Mouse (Mus musculus) liver, embryonic 16.5 days (tissue): ENCODE measurements at regions not wholly inside any gene's neighbourhood (a gene's known extent, or its start where the extent isn't known, plus 50 kb on each side); places are given as distances from the start of the nearest gene placed in this dataset.

Experiments used
- ATAC-seq: fragments of 200-750 bp; cut with Nextera tagmentation; 2 replicates; pipeline ENCODE4 v1.8.0; 2017; ENCODE audit warnings: low read depth, mild to moderate bottlenecking, moderate number of reproducible peaks, moderate library complexity
- H3K27ac ChIP-seq: fragments of 300-500 bp; sonication (generic); 2 replicates; pipeline ENCODE4 v1.5.1; 2014; ENCODE audit warnings: mild to moderate bottlenecking, low read length
- H3K27me3 ChIP-seq: fragments of 300-500 bp; sonication (generic); 2 replicates; pipeline ENCODE4 v1.6.1; 2014; ENCODE audit warnings: low read depth, low read length, mixed read lengths; ENCODE audit not compliant: control insufficient read depth, insufficient read depth
- H3K36me3 ChIP-seq: fragments of 300-500 bp; sonication (generic); 2 replicates; pipeline ENCODE4 v1.6.1; 2014; ENCODE audit warnings: mild to moderate bottlenecking; ENCODE audit not compliant: control insufficient read depth, insufficient read depth
- H3K4me1 ChIP-seq: fragments of 300-500 bp; sonication (generic); 2 replicates; pipeline ENCODE4 v1.6.1; 2014; ENCODE audit warnings: low read depth, low read length, mixed read lengths; ENCODE audit not compliant: control insufficient read depth
- H3K4me2 ChIP-seq: fragments of 300-500 bp; sonication (generic); 2 replicates; pipeline ENCODE4 v1.6.1; 2014; ENCODE audit warnings: low read depth, low read length, mixed read lengths
- H3K4me3 ChIP-seq: fragments of 300-500 bp; sonication (generic); 2 replicates; pipeline ENCODE4 v1.5.1; 2014; ENCODE audit warnings: low read depth, mild to moderate bottlenecking, low read length
- H3K9ac ChIP-seq: fragments of 300-500 bp; sonication (generic); 2 replicates; pipeline ENCODE4 v1.6.1; 2014; ENCODE audit warnings: low read depth, low read length
- H3K9me3 ChIP-seq: fragments of 300-500 bp; sonication (generic); replicated peaks from 2 replicates; pipeline ENCODE4 v1.6.1; 2016; ENCODE audit warnings: low read length; ENCODE audit not compliant: control insufficient read depth
- WGBS: fragments of 180-500 bp; shearing (Covaris S2); extraction: QIAGEN DNeasy Blood & Tissue Kit; methylation state at CpG from one replicate; pipeline ENCODE4 v1.1.7; 2014; ENCODE audit not compliant: insufficient replicate concordance; 5-methylcytosine and 5-hydroxymethylcytosine counted together

GRCm38 (mm10) chr8:34485346-34485745, 373.8 kb upstream of the Gm10131 start:
- H3K4me1 ChIP-seq: no peaks in the 10 kb centered on the region
- no peaks in the 10 kb centered on the region for H3K36me3 ChIP-seq
- no peak for ATAC-seq
- WGBS: 75% methylated on average over 6 of the region's 6 CpGs
- no peak overlapping the region for H3K4me3 ChIP-seq
- no peak overlapping the region for H3K27ac ChIP-seq
- no peaks in the 10 kb centered on the region for H3K9me3 ChIP-seq
- H3K27me3 ChIP-seq: no peaks in the 10 kb centered on the region
- no peak overlapping the region for H3K4me2 ChIP-seq
- no peak overlapping the region for H3K9ac ChIP-seq

- no peak for ATAC-seq
Observed at GRCm38 (mm10) chr8:34484551-34485335, 373.2 kb upstream of the Gm10131 start.

GRCm38 (mm10) chr8:34483212-34483611, 371.7 kb upstream of the Gm10131 start:
- ATAC-seq: no peak
- Histone ChIP-seq H3K4me2 (no peak overlapping the region), H3K9me3 (no peaks in the 10 kb centered on the region), H3K36me3 (no peaks in the 10 kb centered on the region), H3K9ac (no peak overlapping the region), H3K4me1 (no peaks in the 10 kb centered on the region), H3K27ac (no peak overlapping the region), H3K4me3 (no peak overlapping the region), H3K27me3 (no peaks in the 10 kb centered on the region)
- 47% methylated on average over 4 of the region's 4 CpGs for WGBS

More at GRCm38 (mm10) chr8:34484551-34485335, 373.2 kb upstream of the Gm10131 start:
- H3K36me3 ChIP-seq: no peaks in the 10 kb centered on the region
- H3K4me1 ChIP-seq: no peaks in the 10 kb centered on the region
- H3K4me2 ChIP-seq: no peak overlapping the region
- H3K27me3 ChIP-seq: no peaks in the 10 kb centered on the region
- H3K9ac ChIP-seq: no peak overlapping the region
- H3K27ac ChIP-seq: no peak overlapping the region
- H3K9me3 ChIP-seq: no peaks in the 10 kb centered on the region
- no peak overlapping the region for H3K4me3 ChIP-seq
- WGBS: 58% methylated on average over 6 of the region's 6 CpGs

- Histone ChIP-seq H3K9ac (no peak overlapping the region), H3K27me3 (no peaks in the 10 kb centered on the region), H3K4me2 (no peak overlapping the region), H3K4me1 (no peaks in the 10 kb centered on the region), H3K4me3 (no peak overlapping the region), H3K9me3 (no peaks in the 10 kb centered on the region), H3K36me3 (no peaks in the 10 kb centered on the region), H3K27ac (no peak overlapping the region)
- WGBS: 66% methylated on average over 2 of the region's 2 CpGs
- ATAC-seq: no peak
Observed at GRCm38 (mm10) chr8:34482676-34483075, 371.1 kb upstream of the Gm10131 start.

DNA sequence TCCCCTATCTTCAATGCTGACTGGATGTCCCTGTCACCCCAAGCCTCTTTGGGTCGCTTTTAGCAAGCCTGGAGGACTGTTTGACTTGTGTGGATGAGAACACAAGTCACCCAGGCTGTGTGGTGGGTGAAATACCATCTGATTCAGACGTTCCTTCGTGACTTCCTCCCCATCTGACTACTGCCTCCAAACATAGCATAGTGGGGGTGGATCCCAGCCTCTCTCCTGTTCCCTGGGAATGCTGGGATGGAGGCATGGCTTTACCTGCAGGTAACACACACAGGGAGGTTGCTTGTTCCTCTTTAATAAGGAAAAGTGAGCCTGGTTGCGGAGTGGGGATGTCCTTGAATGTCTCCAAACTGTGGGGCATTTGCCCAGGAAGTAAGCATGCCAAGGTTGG, 369.0 kb upstream of the Gm10131 start:
- no peak overlapping the region for H3K4me2 ChIP-seq
- H3K4me3 ChIP-seq: no peak overlapping the region
- H3K36me3 ChIP-seq: no peaks in the 10 kb centered on the region
- no peak overlapping the region for H3K9ac ChIP-seq
- H3K9me3 ChIP-seq: no peaks in the 10 kb centered on the region
- WGBS: 44% methylated on average over 4 of the region's 4 CpGs
- H3K27ac ChIP-seq: no peak overlapping the region
- no peaks in the 10 kb centered on the region for H3K27me3 ChIP-seq
- H3K4me1 ChIP-seq: no peaks in the 10 kb centered on the region
- no peak for ATAC-seq

GRCm38 (mm10) chr8:34478891-34479290, 367.4 kb upstream of the Gm10131 start:
- no peaks in the 10 kb centered on the region for H3K27me3 ChIP-seq

DNA sequence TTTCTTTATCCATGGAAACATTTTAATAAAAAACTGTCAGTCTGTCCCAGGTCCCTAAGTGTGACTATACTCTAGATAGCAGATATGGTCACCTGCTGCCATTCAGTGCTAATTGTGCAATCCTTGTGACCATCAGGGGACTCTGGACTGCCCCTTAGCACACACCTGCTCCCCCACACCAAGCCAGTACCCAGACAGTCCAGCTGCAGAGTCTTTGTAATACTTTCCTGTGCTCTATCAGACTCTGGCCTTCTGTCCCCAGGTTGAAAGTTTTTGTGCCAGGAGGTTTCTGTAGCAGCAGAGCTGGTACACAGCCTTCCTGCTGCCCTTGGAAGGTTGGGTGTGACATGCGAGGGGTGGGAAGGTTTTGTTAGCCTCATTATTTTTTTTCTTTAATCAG, 366.9 kb upstream of the Gm10131 start:
- H3K27ac ChIP-seq: no peak overlapping the region
- H3K9me3 ChIP-seq: no peaks in the 10 kb centered on the region
- no peak overlapping the region for H3K4me2 ChIP-seq
- H3K36me3 ChIP-seq: no peaks in the 10 kb centered on the region
- H3K4me3 ChIP-seq: no peak overlapping the region
- 37% methylated on average over 1 of the region's 1 CpGs for WGBS
- no peaks in the 10 kb centered on the region for H3K4me1 ChIP-seq
- H3K27me3 ChIP-seq: no peaks in the 10 kb centered on the region
- ATAC-seq: peak; percentile 94
- no peak overlapping the region for H3K9ac ChIP-seq

More at GRCm38 (mm10) chr8:34478891-34479290, 367.4 kb upstream of the Gm10131 start:
- WGBS: 40% methylated on average over 3 of the region's 3 CpGs
- Histone ChIP-seq H3K9me3 (no peaks in the 10 kb centered on the region), H3K27ac (no peak overlapping the region), H3K9ac (no peak overlapping the region), H3K4me1 (no peaks in the 10 kb centered on the region), H3K4me2 (no peak overlapping the region), H3K36me3 (no peaks in the 10 kb centered on the region), H3K4me3 (no peak overlapping the region)
- no peak for ATAC-seq

DNA sequence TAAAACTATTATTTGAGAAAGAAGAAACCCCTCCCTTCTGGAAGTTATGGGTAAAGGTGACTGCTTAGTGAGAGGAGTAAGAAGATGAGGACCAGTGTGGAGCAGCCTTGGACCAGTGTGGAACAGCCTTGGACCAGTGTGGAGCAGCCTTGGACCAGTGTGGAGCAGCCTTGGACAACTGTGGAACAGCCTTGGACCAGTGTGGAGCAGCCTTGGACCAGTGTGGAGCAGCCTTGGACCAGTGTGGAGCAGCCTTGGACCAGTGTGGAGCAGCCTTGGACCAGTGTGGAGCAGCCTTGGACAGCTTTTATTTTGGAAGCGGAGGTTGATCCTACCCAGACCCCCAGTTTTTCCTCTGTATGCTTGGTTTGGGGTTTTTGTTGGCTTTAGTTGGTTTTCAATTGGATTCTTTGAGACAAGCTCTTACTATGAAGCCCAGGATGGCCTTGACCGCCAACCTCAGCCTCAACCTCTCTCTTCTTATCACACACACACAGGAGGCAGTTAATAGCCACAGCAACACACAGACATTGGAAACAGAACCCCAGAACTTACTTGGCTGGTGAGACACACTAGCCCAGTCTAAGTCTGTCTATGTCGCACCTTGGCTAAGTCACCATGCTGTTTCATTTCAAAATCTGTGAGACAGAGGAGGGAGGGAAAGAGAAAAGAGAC, 364.7 kb upstream of the Gm10131 start:
- no peaks in the 10 kb centered on the region for H3K9me3 ChIP-seq
- whole genome bisulfite sequencing: 61% methylated on average over 3 of the region's 3 CpGs
- no peak for ATAC-seq
- H3K9ac ChIP-seq: no peak overlapping the region
- no peak overlapping the region for H3K4me3 ChIP-seq
- no peaks in the 10 kb centered on the region for H3K27me3 ChIP-seq
- H3K36me3 ChIP-seq: no peaks in the 10 kb centered on the region
- H3K4me1 ChIP-seq: no peaks in the 10 kb centered on the region
- no peak overlapping the region for H3K27ac ChIP-seq
- H3K4me2 ChIP-seq: no peak overlapping the region

- no peak overlapping the region for H3K9ac ChIP-seq
- no peak overlapping the region for H3K27ac ChIP-seq
- no peaks in the 10 kb centered on the region for H3K27me3 ChIP-seq
- no peak for ATAC-seq
- no peaks in the 10 kb centered on the region for H3K9me3 ChIP-seq
- H3K4me2 ChIP-seq: no peak overlapping the region
- no peaks in the 10 kb centered on the region for H3K4me1 ChIP-seq
- WGBS: 69% methylated on average over 7 of the region's 7 CpGs
- no peak overlapping the region for H3K4me3 ChIP-seq
- H3K36me3 ChIP-seq: no peaks in the 10 kb centered on the region
Observed at GRCm38 (mm10) chr8:34474593-34474992, 363.1 kb upstream of the Gm10131 start.
